Mouse (Mus musculus) testis, adult 2 months (tissue): Measurements from ENCODE around the gene Pdia5.

Experiments
- CTCF ChIP-seq: fragments of 200-500 bp; IDR thresholded peaks from 2 replicates; pipeline ENCODE4 v1.5.1; 2012; ENCODE audit warnings: low read depth, mild to moderate bottlenecking, inconsistent platforms, low read length, moderate library complexity; ENCODE audit not compliant: control insufficient read depth, insufficient read depth, insufficient replicate concordance
- POLR2A ChIP-seq: fragments of 200-500 bp; IDR thresholded peaks from 2 replicates; pipeline ENCODE4 v1.6.1; 2012; ENCODE audit warnings: low read depth, mild to moderate bottlenecking, inconsistent platforms, low read length, moderate library complexity; ENCODE audit not compliant: control insufficient read depth

GRCm38 (mm10) chr16:35457011-35457419, 33.7 kb downstream of the Pdia5 start:
- no peak for TF ChIP-seq CTCF
- TF ChIP-seq POLR2A, result no peak
